Mouse (Mus musculus) cortical plate, adult 2 months (tissue): ENCODE results near the gene Entpd3.

Source experiments
- CTCF ChIP-seq: fragments of 200-500 bp; IDR thresholded peaks from 2 replicates; pipeline ENCODE4 v1.5.1; 2011; ENCODE audit warnings: mild to moderate bottlenecking, control low read depth, low read length; ENCODE audit not compliant: insufficient read depth; ENCODE audit errors: extremely low read depth
- POLR2A ChIP-seq: fragments of 200-500 bp; IDR thresholded peaks from 2 replicates; pipeline ENCODE4 v1.6.1; 2011; ENCODE audit warnings: mild to moderate bottlenecking, low read length, control low read depth; ENCODE audit not compliant: insufficient read depth; ENCODE audit errors: extremely low read depth

- TF ChIP-seq CTCF: no peak
- no peak for TF ChIP-seq POLR2A
These were observed 38.3 kb upstream of the Entpd3 start for GRCm38 (mm10) chr9:120501191-120501902.
